Mouse (Mus musculus) heart, postnatal 0 days (tissue): ENCODE measurements around the gene Mlh1.

ENCODE experiments used
- CTCF ChIP-seq: IDR thresholded peaks from 2 replicates; pipeline ENCODE4 v1.5.1; 2016; ENCODE audit warnings: antibody characterized with exemption, control low read depth, low read depth
- EP300 ChIP-seq: IDR thresholded peaks from 2 replicates; pipeline ENCODE4 v1.6.1; 2016; ENCODE audit warnings: antibody characterized with exemption, low read depth

- no peak for TF ChIP-seq CTCF
- TF ChIP-seq EP300 = no peak
Measured at GRCm38 (mm10) chr9:111290539-111291100, 19.0 kb upstream of the Mlh1 start.
